In the genomic region with DNA sequence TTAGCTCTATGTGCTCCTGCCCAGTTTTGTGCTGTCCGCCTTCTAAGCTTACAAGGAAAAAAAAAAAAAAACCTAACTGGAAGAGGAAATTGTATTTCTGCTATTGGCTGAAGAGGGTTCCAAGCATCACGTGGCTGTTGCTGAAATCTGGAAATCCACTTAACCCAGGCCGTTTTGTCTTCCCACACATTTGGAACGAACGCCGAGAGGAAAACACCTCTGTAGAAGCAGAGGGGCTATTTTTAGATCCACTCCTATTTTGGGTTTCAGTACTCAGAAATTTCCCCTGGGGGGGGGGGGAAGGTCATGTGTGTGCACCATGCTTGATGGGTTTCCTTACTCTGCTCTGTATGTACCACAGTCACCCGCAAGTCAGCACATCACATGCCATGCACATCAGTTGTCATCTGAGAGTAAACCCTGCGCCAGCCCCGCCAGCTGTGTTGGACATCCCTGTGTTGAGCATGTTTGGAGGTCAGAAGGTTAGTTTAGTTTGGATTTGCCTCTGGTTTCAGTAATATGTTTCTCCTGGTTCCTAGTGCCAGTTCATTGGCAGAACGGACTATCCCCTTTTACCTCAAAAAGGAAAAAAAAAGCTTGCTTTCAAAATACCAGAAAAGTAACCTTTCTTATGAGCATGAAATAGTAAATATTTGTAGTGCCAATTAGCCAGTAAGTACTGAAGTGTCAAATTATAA, we compare ENCODE assay signal across 8 mouse cellular contexts. TPM values are rescaled to one million over a fixed set of nuclear protein-coding genes. Genes with fewer than 3 reads are reported as not detected.
DNase-seq lines count a peak whose midpoint lies in the region; ATAC-seq lines count a peak whose summit lies in the region.

No protein-coding gene starts in this region.

- H3K27me3 ChIP-seq in neural tube, embryonic 15.5 days (replicated peaks) = no peaks in the 10 kb centered on the region
- H3K27me3 ChIP-seq in kidney, embryonic 14.5 days (ENCODE audit: control insufficient read depth, insufficient read depth, low read length) = no peaks in the 10 kb centered on the region
- H3K27me3 ChIP-seq in neural tube, embryonic 11.5 days (ENCODE audit: control insufficient read depth, insufficient read depth, low read length) = no peaks in the 10 kb centered on the region

- DNase-seq in neural tube, embryonic 10.5 days (ENCODE audit: extremely low spot score, low spot score) = peak; percentile 45
- peak; percentile 70 for DNase-seq in gastrocnemius, postnatal 25 days
- peak; percentile 26 for DNase-seq in neural tube, embryonic 11.5 days (ENCODE audit: low spot score)
- DNase-seq in layer of hippocampus, postnatal 10 days (ENCODE audit: low spot score in 2 of 2) = no peak
- DNase-seq in cerebellum, postnatal 36 days = no peak
- no peak for DNase-seq in cerebellum, postnatal 4 days (ENCODE audit: low spot score in 2 of 2)

- ATAC-seq in neural tube, embryonic 15.5 days (ENCODE audit: low FRiP score) = no peak
- no peak for ATAC-seq in kidney, embryonic 14.5 days (ENCODE audit: low FRiP score, low TSS enrichment)
- ATAC-seq in neural tube, embryonic 11.5 days (ENCODE audit: insufficient read depth, low FRiP score, low TSS enrichment) = no peak

- no peak overlapping the region for H3K4me2 ChIP-seq in neural tube, embryonic 15.5 days
- peak overlapping the region; percentile 24; the same call in 1 of the 2 replicates for H3K4me2 ChIP-seq in kidney, embryonic 14.5 days (replicated peaks; ENCODE audit: low read depth, low read length)
- H3K4me2 ChIP-seq in neural tube, embryonic 11.5 days (ENCODE audit: low read depth) = no peak overlapping the region

- peaks cover 32% of the 10 kb centered on the region for H3K4me1 ChIP-seq in neural tube, embryonic 15.5 days
- peaks cover 15% of the 10 kb centered on the region; the same call in 1 of the 2 replicates for H3K4me1 ChIP-seq in kidney, embryonic 14.5 days (ENCODE audit: control insufficient read depth, insufficient read depth, low read length)
- no peaks in the 10 kb centered on the region for H3K4me1 ChIP-seq in neural tube, embryonic 11.5 days (ENCODE audit: control insufficient read depth, insufficient read depth, low read length)

- no peaks in the 10 kb centered on the region; the same call in 1 of the 2 replicates for H3K36me3 ChIP-seq in neural tube, embryonic 15.5 days
- H3K36me3 ChIP-seq in kidney, embryonic 14.5 days (ENCODE audit: control insufficient read depth, insufficient read depth, low read length) = no peaks in the 10 kb centered on the region
- no peaks in the 10 kb centered on the region for H3K36me3 ChIP-seq in neural tube, embryonic 11.5 days (ENCODE audit: control insufficient read depth, insufficient read depth, low read length)

- 72% methylated on average over 10 of the region's 10 CpGs for WGBS in neural tube, embryonic 15.5 days
- 41% methylated on average over 10 of the region's 10 CpGs for WGBS in kidney, embryonic 14.5 days
- WGBS in neural tube, embryonic 11.5 days = 59% methylated on average over 10 of the region's 10 CpGs

- no peak overlapping the region for H3K9ac ChIP-seq in neural tube, embryonic 15.5 days (replicated peaks)
- no peak overlapping the region for H3K9ac ChIP-seq in kidney, embryonic 14.5 days (ENCODE audit: low read depth, low read length)
- no peak overlapping the region for H3K9ac ChIP-seq in neural tube, embryonic 11.5 days (ENCODE audit: low read length)

- no peak overlapping the region for H3K4me3 ChIP-seq in neural tube, embryonic 15.5 days (replicated peaks)
- no peak overlapping the region for H3K4me3 ChIP-seq in kidney, embryonic 14.5 days (ENCODE audit: low read length)
- H3K4me3 ChIP-seq in neural tube, embryonic 11.5 days (ENCODE audit: low read depth, low read length) = no peak overlapping the region

- H3K9me3 ChIP-seq in neural tube, embryonic 15.5 days (replicated peaks) = no peaks in the 10 kb centered on the region
- no peaks in the 10 kb centered on the region for H3K9me3 ChIP-seq in kidney, embryonic 14.5 days (ENCODE audit: control insufficient read depth, low read length)
- H3K9me3 ChIP-seq in neural tube, embryonic 11.5 days (ENCODE audit: control insufficient read depth, low read length) = no peaks in the 10 kb centered on the region

- no peak overlapping the region for H3K27ac ChIP-seq in neural tube, embryonic 15.5 days (replicated peaks)
- no peak overlapping the region for H3K27ac ChIP-seq in kidney, embryonic 14.5 days (ENCODE audit: low read depth, low read length)
- no peak overlapping the region for H3K27ac ChIP-seq in neural tube, embryonic 11.5 days (ENCODE audit: low read depth, low read length)

RNA-seq across cellular contexts. Expression of gene Daam1, which starts 33.1 kb away (rescaled TPM):
- polyA plus RNA-seq in neural tube, embryonic 15.5 days (2015; fragmentation: Nextera tagmentation; extraction: Ambion mirVana) = 21.4 and 24.1 TPM in 2 replicates
- 10 to 100 TPM; 10.4 to 13.8 TPM for total RNA-seq in gastrocnemius, postnatal 25 days (2021)
- polyA plus RNA-seq in kidney, embryonic 14.5 days (2014; fragmentation: Nextera tagmentation; extraction: Ambion mirVana) = 7.4 and 13.0 TPM in 2 replicates
- 18.5 and 20.9 TPM in 2 replicates for polyA plus RNA-seq in neural tube, embryonic 11.5 days (2014; fragmentation: Nextera tagmentation; extraction: Ambion mirVana)
- 10 to 100 TPM; 89.9 to 96.7 TPM for total RNA-seq in layer of hippocampus, postnatal 10 days (2021)

Comparison
In these comparisons a context has a peak if more than half of its experiments do, and no peak if none do; other contexts are left out.
1. DNase-seq: peak in neural tube, embryonic 10.5 days (single experiment), gastrocnemius, postnatal 25 days (single experiment) and neural tube, embryonic 11.5 days (single experiment); none in layer of hippocampus, postnatal 10 days (0 of 2), cerebellum, postnatal 36 days (0 of 2) and cerebellum, postnatal 4 days (0 of 2).